Mouse (Mus musculus) midbrain, postnatal 0 days (tissue): Measurements from ENCODE around the gene Daam2. TPM values are rescaled to one million over a fixed set of nuclear protein-coding genes. Genes with fewer than 3 reads are reported as not detected.

Source experiments
- ATAC-seq: fragments of 200-750 bp; cut with Nextera tagmentation; 2 replicates; pipeline ENCODE4 v1.8.0; 2017; ENCODE audit warnings: moderate number of reproducible peaks, mild to moderate bottlenecking, moderate TSS enrichment, moderate library complexity; ENCODE audit not compliant: low FRiP score
- DNase-seq: peaks from one replicate; pipeline ENCODE4 v3.0.0-alpha.2; 2015; ENCODE audit warnings: low spot score
- H3K27ac ChIP-seq: fragments of 300-500 bp; sonication (generic); 2 replicates; pipeline ENCODE4 v1.5.1; 2014; ENCODE audit warnings: low read depth, mild to moderate bottlenecking, low read length, mixed read lengths
- H3K27me3 ChIP-seq: fragments of 300-500 bp; sonication (generic); 2 replicates; pipeline ENCODE4 v1.6.1; 2014; ENCODE audit warnings: low read length, control low read depth, mixed read lengths; ENCODE audit not compliant: insufficient read depth
- H3K36me3 ChIP-seq: fragments of 300-500 bp; sonication (generic); 2 replicates; pipeline ENCODE4 v1.6.1; 2014; ENCODE audit warnings: low read length, control low read depth, mixed read lengths; ENCODE audit not compliant: insufficient read depth
- H3K4me1 ChIP-seq: fragments of 300-500 bp; sonication (generic); 2 replicates; pipeline ENCODE4 v1.6.1; 2014; ENCODE audit warnings: mild to moderate bottlenecking, control low read depth, antibody characterized with exemption, low read length, mixed read lengths; ENCODE audit not compliant: insufficient read depth
- H3K4me2 ChIP-seq: fragments of 300-500 bp; sonication (generic); 2 replicates; pipeline ENCODE4 v1.6.1; 2014; ENCODE audit warnings: low read depth, mild to moderate bottlenecking, low read length, mixed read lengths; ENCODE audit not compliant: poor library complexity, severe bottlenecking
- H3K4me3 ChIP-seq: fragments of 300-500 bp; sonication (generic); 2 replicates; pipeline ENCODE4 v1.5.1; 2014; ENCODE audit warnings: low read depth, mild to moderate bottlenecking, low read length, moderate library complexity
- H3K9ac ChIP-seq: fragments of 300-500 bp; sonication (generic); replicated peaks from 2 replicates; pipeline ENCODE4 v1.6.1; 2014; ENCODE audit warnings: mild to moderate bottlenecking, low read length, moderate library complexity, mixed read lengths; ENCODE audit not compliant: poor library complexity, severe bottlenecking
- H3K9me3 ChIP-seq: fragments of 300-500 bp; sonication (generic); 2 replicates; pipeline ENCODE4 v1.6.1; 2016; ENCODE audit warnings: low read length, control low read depth
- CTCF ChIP-seq: IDR thresholded peaks from 2 replicates; pipeline ENCODE4 v1.5.1; 2016; ENCODE audit warnings: antibody characterized with exemption, mild to moderate bottlenecking
- WGBS: fragments of 180-500 bp; shearing (Covaris S2); extraction: QIAGEN DNeasy Blood & Tissue Kit; methylation state at CpG from one replicate; pipeline ENCODE4 v1.1.7; 2014; 5-methylcytosine and 5-hydroxymethylcytosine counted together
- polyA plus RNA-seq: library from polyadenylated mRNA; unstranded; fragments of >200 nt; fragmentation: Nextera tagmentation; extraction: Ambion mirVana; gene quantifications from 2 replicates; pipeline ENCODE4 v1.2.1, GENCODE M21; 2015
- total RNA-seq: library from RNA; depleted of rRNA; stranded (reverse); fragments of >200 nt; gene quantifications from 2 replicates; pipeline ENCODE4 v1.2.3, GENCODE M21; 2014

Daam2 gene
- total and polyA plus RNA-seq, 2 experiments from 2014 or later: 1.7 to 12.5 TPM

- no peak overlapping the region for H3K4me2 ChIP-seq
- no peak overlapping the region for H3K9ac ChIP-seq
- no peak overlapping the region for H3K27ac ChIP-seq
- ATAC-seq (no peak), DNase-seq (no peak)
- no peak overlapping the region for H3K4me3 ChIP-seq
- H3K27me3 ChIP-seq: peaks cover 16% of the 10 kb centered on the region; the same call in 1 of the 2 replicates
- peaks cover 5% of the 10 kb centered on the region; the same call in 1 of the 2 replicates for H3K4me1 ChIP-seq
- 55% methylated on average over 5 of the region's 5 CpGs for whole genome bisulfite sequencing
- H3K36me3 ChIP-seq: no peaks in the 10 kb centered on the region
- no peaks in the 10 kb centered on the region for H3K9me3 ChIP-seq
- no peak for TF ChIP-seq CTCF
These were observed 4.3 kb downstream of the Daam2 start for GRCm38 (mm10) chr17:49559786-49560289.

- Histone ChIP-seq H3K27ac (no peak overlapping the region), H3K36me3 (no peaks in the 10 kb centered on the region), H3K9me3 (no peaks in the 10 kb centered on the region), H3K27me3 (no peaks in the 10 kb centered on the region), H3K4me3 (no peak overlapping the region), H3K9ac (no peak overlapping the region), H3K4me1 (no peaks in the 10 kb centered on the region), H3K4me2 (no peak overlapping the region)
- DNase-seq: no peak
- no peak for TF ChIP-seq CTCF
- 88% methylated on average over 3 of the region's 3 CpGs for WGBS
- ATAC-seq: no peak
These were observed 8.0 kb downstream of the Daam2 start for GRCm38 (mm10) chr17:49556169-49556568.

GRCm38 (mm10) chr17:49551991-49552390, 12.2 kb downstream of the Daam2 start:
- ATAC-seq (no peak), DNase-seq (no peak)
- no peaks in the 10 kb centered on the region for H3K9me3 ChIP-seq
- H3K27ac ChIP-seq: no peak overlapping the region
- no peaks in the 10 kb centered on the region for H3K27me3 ChIP-seq
- no peak for TF ChIP-seq CTCF
- no peak overlapping the region for H3K4me2 ChIP-seq
- no peak overlapping the region for H3K9ac ChIP-seq
- H3K4me3 ChIP-seq: no peak overlapping the region
- H3K4me1 ChIP-seq: no peaks in the 10 kb centered on the region
- no peaks in the 10 kb centered on the region for H3K36me3 ChIP-seq
- 83% methylated on average over 7 of the region's 7 CpGs for WGBS

GRCm38 (mm10) chr17:49551465-49551864, 12.7 kb downstream of the Daam2 start:
- TF ChIP-seq CTCF: no peak
- ATAC-seq (no peak), DNase-seq (no peak)
- no peak overlapping the region for H3K9ac ChIP-seq
- H3K36me3 ChIP-seq: no peaks in the 10 kb centered on the region
- H3K4me1 ChIP-seq: no peaks in the 10 kb centered on the region
- H3K27me3 ChIP-seq: no peaks in the 10 kb centered on the region
- H3K4me3 ChIP-seq: no peak overlapping the region
- H3K4me2 ChIP-seq: no peak overlapping the region
- no peaks in the 10 kb centered on the region for H3K9me3 ChIP-seq
- H3K27ac ChIP-seq: no peak overlapping the region
- WGBS: 82% methylated on average over 2 of the region's 2 CpGs

GRCm38 (mm10) chr17:49545997-49546396, 18.1 kb downstream of the Daam2 start:
- Histone ChIP-seq H3K27ac (no peak overlapping the region), H3K9me3 (no peaks in the 10 kb centered on the region), H3K4me3 (no peak overlapping the region), H3K27me3 (no peaks in the 10 kb centered on the region), H3K4me1 (no peaks in the 10 kb centered on the region), H3K36me3 (no peaks in the 10 kb centered on the region), H3K4me2 (no peak overlapping the region), H3K9ac (no peak overlapping the region)
- WGBS: 71% methylated on average over 4 of the region's 4 CpGs
- no peak for ATAC-seq
- no peak for DNase-seq
- TF ChIP-seq CTCF: no peak

GRCm38 (mm10) chr17:49545424-49545823, 18.7 kb downstream of the Daam2 start:
- TF ChIP-seq CTCF: no peak

More at GRCm38 (mm10) chr17:49545424-49545823, 18.7 kb downstream of the Daam2 start:
- 86% methylated on average over 4 of the region's 4 CpGs for WGBS
- Histone ChIP-seq H3K9ac (no peak overlapping the region), H3K4me2 (no peak overlapping the region), H3K36me3 (no peaks in the 10 kb centered on the region), H3K9me3 (no peaks in the 10 kb centered on the region), H3K4me3 (no peak overlapping the region), H3K4me1 (no peaks in the 10 kb centered on the region), H3K27me3 (no peaks in the 10 kb centered on the region), H3K27ac (no peak overlapping the region)
- DNase-seq: no peak
- ATAC-seq: no peak
